Mouse (Mus musculus) forebrain, embryonic 14.5 days (tissue): Measurements from ENCODE around the gene Map7d3. TPM values are rescaled to one million over a fixed set of nuclear protein-coding genes. Genes with fewer than 3 reads are reported as not detected.

Source experiments
- ATAC-seq: fragments of 200-750 bp; cut with Nextera tagmentation; 2 replicates; pipeline ENCODE4 v1.8.0; 2017; ENCODE audit warnings: mild to moderate bottlenecking, moderate library complexity
- DNase-seq: peaks from one replicate; pipeline ENCODE4 v3.0.0-alpha.2; 2015; ENCODE audit warnings: low spot score
- H3K27ac ChIP-seq: fragments of 300-500 bp; sonication (generic); 2 replicates; pipeline ENCODE4 v1.5.1; 2014; ENCODE audit warnings: low read depth, mild to moderate bottlenecking, control low read depth, low read length, moderate library complexity
- H3K27me3 ChIP-seq: fragments of 300-500 bp; sonication (generic); replicated peaks from 2 replicates; pipeline ENCODE4 v1.6.1; 2014; ENCODE audit warnings: low read length, control low read depth, mixed read lengths; ENCODE audit not compliant: control insufficient read depth, insufficient read depth
- H3K36me3 ChIP-seq: fragments of 300-500 bp; sonication (generic); 2 replicates; pipeline ENCODE4 v1.6.1; 2014; ENCODE audit warnings: low read length, control low read depth; ENCODE audit not compliant: control insufficient read depth, insufficient read depth
- H3K4me1 ChIP-seq: fragments of 300-500 bp; sonication (generic); 2 replicates; pipeline ENCODE4 v1.6.1; 2014; ENCODE audit warnings: antibody characterized with exemption, low read length, control low read depth; ENCODE audit not compliant: control insufficient read depth, insufficient read depth
- H3K4me2 ChIP-seq: fragments of 300-500 bp; sonication (generic); 2 replicates; pipeline ENCODE4 v1.6.1; 2014; ENCODE audit warnings: mild to moderate bottlenecking, control low read depth, low read length
- H3K4me3 ChIP-seq: fragments of 300-500 bp; sonication (generic); 2 replicates; pipeline ENCODE4 v1.5.1; 2014; ENCODE audit warnings: low read depth, low read length, control low read depth
- H3K9ac ChIP-seq: fragments of 300-500 bp; sonication (generic); 2 replicates; pipeline ENCODE4 v1.6.1; 2014; ENCODE audit warnings: mild to moderate bottlenecking, low read length, control low read depth, moderate library complexity
- H3K9me3 ChIP-seq: fragments of 300-500 bp; sonication (generic); replicated peaks from 2 replicates; pipeline ENCODE4 v1.6.1; 2016; ENCODE audit warnings: low read length, control low read depth, mixed read lengths; ENCODE audit not compliant: control insufficient read depth
- WGBS: fragments of 180-500 bp; shearing (Covaris S2); extraction: QIAGEN DNeasy Blood & Tissue Kit; methylation state at CpG from one replicate; pipeline ENCODE4 v1.1.7; 2014; 5-methylcytosine and 5-hydroxymethylcytosine counted together
- polyA plus RNA-seq: library from polyadenylated mRNA; unstranded; fragments of >200 nt; fragmentation: Nextera tagmentation; extraction: Ambion mirVana; gene quantifications from 2 replicates; pipeline ENCODE4 v1.2.1, GENCODE M21; 2014

The Map7d3 gene
- polyA plus RNA-seq, 1 experiment from 2014 or later, result 0.90 TPM

DNA sequence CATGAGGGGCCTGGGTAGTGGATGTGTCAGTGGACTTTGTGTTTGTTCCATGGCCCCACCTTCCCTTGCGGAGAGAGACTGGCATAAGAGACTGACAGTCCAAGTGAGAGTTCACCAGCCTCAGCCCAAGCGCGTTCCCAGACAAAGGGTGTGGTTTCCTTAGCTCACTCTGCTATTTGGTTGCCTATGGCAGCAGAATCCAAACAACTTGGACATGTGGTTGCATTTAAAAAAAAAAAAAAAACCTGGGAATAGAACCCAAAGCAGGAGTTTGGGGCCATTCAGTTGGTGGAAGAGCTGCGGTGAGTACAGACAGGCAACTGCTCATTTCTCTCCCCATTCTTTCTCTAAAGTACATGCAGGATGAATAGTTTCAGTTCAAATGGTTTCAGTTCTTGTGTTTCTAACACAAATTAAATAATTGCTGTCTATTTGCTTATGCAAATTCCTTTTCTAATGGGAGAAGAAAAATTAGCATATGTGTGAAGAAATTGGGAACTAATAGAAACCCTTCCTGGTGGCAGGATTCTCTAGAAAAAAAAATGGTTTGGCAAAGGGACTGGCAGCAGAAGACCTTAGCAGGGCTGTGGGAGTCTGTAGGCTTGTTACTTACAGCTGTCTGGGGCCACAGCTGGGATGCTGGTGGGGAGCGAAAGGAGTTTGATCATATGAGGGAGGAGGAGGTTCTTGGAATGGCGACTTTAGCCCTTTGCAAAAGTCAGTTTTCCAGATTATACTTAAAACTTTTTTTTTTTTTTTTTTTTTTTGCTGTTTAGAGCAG lies 35.7 kb downstream of the Map7d3 start:
- H3K27ac ChIP-seq, result no peak overlapping the region
- peak; percentile 87 for ATAC-seq
- WGBS, result 48% methylated on average over 6 of the region's 6 CpGs
- DNase-seq, result peak; percentile 67
- no peaks in the 10 kb centered on the region for H3K4me1 ChIP-seq
- no peaks in the 10 kb centered on the region for H3K27me3 ChIP-seq
- no peaks in the 10 kb centered on the region for H3K9me3 ChIP-seq
- H3K36me3 ChIP-seq, result 0 out of 2 replicates have a peak, but pooled peaks cover 4% of the 10 kb centered on the region
- no peak overlapping the region for H3K9ac ChIP-seq
- no peak overlapping the region for H3K4me3 ChIP-seq
- no peak overlapping the region for H3K4me2 ChIP-seq

DNA sequence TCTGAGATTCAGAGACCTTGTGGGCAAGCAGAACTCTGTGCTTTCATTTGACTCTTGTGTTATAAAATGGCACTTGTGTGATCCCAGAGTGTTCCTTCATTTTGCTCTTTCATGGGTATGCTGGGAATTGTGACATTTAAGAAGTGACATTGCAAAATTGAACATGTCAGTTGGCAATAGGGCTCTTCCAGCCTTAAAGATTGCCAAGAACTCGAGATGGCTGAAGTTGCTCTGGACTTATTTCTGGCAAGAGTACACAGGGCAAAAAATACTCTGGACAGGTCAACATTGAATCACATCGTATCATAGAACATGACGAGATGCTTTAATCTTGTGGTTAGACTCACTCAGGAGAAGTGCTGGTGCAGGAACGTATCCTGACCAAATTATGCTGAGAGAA lies 48.8 kb downstream of the Map7d3 start:
- Histone ChIP-seq H3K4me1 (no peaks in the 10 kb centered on the region), H3K27ac (no peak overlapping the region), H3K9ac (no peak overlapping the region), H3K27me3 (no peaks in the 10 kb centered on the region), H3K9me3 (no peaks in the 10 kb centered on the region), H3K4me3 (no peak overlapping the region), H3K36me3 (no peaks in the 10 kb centered on the region), H3K4me2 (no peak overlapping the region)
- no peak for ATAC-seq
- 89% methylated on average over 4 of the region's 4 CpGs for WGBS
- no peak for DNase-seq

DNA sequence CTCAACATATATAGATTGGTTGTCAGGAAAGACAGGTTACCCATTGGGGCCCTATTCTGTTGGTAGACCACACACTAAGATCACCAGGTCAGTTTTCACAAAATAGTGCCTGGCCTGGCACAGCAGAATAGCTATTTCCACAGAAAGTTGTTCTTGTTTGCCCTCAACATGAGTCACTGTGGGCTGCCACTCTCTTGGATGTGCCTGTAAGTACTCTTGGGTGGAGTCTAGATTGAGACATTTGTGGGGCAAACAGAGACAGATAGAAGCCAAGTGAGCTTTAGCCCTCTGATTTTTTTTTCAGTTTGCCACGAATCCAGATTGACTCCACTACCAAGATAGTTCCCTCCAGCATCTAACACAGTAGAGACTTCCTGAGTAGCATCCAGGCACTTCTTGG lies 50.4 kb downstream of the Map7d3 start:
- no peaks in the 10 kb centered on the region for H3K27me3 ChIP-seq
- H3K4me1 ChIP-seq, result no peaks in the 10 kb centered on the region
- DNase-seq (no peak), ATAC-seq (no peak)
- no peak overlapping the region for H3K9ac ChIP-seq
- no peaks in the 10 kb centered on the region for H3K9me3 ChIP-seq
- no peak overlapping the region for H3K4me2 ChIP-seq
- 67% methylated on average over 1 of the region's 1 CpGs for WGBS
- no peak overlapping the region for H3K27ac ChIP-seq
- H3K36me3 ChIP-seq, result no peaks in the 10 kb centered on the region
- H3K4me3 ChIP-seq, result no peak overlapping the region

DNA sequence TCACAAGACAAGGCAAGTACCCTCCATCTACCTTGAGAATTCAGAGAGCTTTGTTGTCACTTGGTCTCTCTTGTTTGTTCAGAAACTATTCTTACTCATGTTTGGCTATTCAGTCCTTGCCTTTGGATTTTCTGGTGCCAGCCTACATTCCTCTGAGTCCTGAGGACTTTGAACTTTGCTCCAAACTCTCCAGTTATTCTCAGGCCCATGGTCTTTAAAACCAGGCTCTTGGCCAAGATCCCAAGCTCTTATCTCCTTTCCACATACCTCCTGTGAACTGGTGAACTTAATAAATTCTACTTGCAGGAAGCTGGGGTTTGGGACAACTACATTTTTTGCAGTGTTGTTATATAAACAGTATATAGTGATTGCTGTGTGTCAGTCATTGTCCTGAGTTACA lies 52.3 kb downstream of the Map7d3 start:
- no peak for ATAC-seq
- DNase-seq, result no peak
- no peak overlapping the region for H3K4me3 ChIP-seq
- H3K27me3 ChIP-seq, result no peaks in the 10 kb centered on the region
- H3K9ac ChIP-seq, result no peak overlapping the region
- no peaks in the 10 kb centered on the region for H3K36me3 ChIP-seq
- no peaks in the 10 kb centered on the region for H3K4me1 ChIP-seq
- H3K27ac ChIP-seq, result no peak overlapping the region
- H3K9me3 ChIP-seq, result no peaks in the 10 kb centered on the region
- H3K4me2 ChIP-seq, result no peak overlapping the region

DNA sequence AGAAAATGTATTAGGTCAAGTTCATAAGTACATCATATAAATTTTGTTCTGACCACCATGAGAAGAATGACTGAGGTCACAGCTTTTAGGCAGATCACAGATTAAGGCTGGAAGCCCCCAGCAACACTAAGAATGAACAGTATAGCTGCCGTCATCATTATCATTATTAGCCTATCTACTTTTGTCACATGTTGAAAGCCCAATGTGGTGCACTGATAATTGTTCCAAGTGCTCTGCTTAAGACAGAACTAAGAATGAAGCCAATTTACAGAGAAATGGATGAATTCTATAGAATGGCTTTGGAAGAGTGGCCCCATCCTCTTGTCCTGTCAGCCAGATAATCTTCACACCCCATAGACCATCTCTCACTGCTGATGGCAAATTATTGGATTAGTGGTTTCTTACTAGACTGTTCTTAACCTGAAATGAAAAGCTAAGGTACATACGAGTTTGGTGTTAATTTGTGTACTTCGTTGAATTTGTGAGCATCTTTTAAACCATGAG lies 61.8 kb downstream of the Map7d3 start:
- no peaks in the 10 kb centered on the region for H3K4me1 ChIP-seq
- 91% methylated on average over 3 of the region's 3 CpGs for WGBS
- ATAC-seq (no peak), DNase-seq (no peak)
- no peaks in the 10 kb centered on the region for H3K9me3 ChIP-seq
- H3K27me3 ChIP-seq, result no peaks in the 10 kb centered on the region
- H3K4me3 ChIP-seq, result no peak overlapping the region
- H3K27ac ChIP-seq, result no peak overlapping the region
- no peaks in the 10 kb centered on the region for H3K36me3 ChIP-seq
- no peak overlapping the region for H3K4me2 ChIP-seq
- H3K9ac ChIP-seq, result no peak overlapping the region

DNA sequence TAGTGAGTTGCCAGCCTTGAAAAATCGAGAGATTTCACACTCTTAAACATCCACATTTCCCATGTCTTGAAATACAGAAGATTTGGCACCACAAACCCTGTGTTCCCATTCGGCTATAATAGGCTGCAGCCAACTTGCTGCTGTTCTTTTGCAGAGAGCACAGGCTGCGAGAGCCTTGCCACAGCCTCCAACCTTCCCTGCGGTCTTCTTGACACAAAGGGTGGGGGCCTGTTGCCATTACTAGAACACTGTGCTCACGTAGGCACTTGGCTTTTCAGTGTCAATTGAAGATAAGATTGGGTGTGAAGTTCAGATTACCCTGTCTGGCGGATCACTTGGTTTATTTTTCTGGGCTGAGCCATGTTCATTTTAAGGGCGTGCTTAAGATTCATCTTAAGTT lies 65.8 kb downstream of the Map7d3 start:
- DNase-seq, result peak; percentile 8
- H3K4me3 ChIP-seq, result no peak overlapping the region
- WGBS, result 74% methylated on average over 7 of the region's 7 CpGs
- no peak for ATAC-seq
- no peaks in the 10 kb centered on the region for H3K27me3 ChIP-seq
- H3K4me2 ChIP-seq, result no peak overlapping the region
- H3K4me1 ChIP-seq, result no peaks in the 10 kb centered on the region
- H3K36me3 ChIP-seq, result no peaks in the 10 kb centered on the region
- no peak overlapping the region for H3K27ac ChIP-seq
- no peaks in the 10 kb centered on the region for H3K9me3 ChIP-seq
- H3K9ac ChIP-seq, result no peak overlapping the region

DNA sequence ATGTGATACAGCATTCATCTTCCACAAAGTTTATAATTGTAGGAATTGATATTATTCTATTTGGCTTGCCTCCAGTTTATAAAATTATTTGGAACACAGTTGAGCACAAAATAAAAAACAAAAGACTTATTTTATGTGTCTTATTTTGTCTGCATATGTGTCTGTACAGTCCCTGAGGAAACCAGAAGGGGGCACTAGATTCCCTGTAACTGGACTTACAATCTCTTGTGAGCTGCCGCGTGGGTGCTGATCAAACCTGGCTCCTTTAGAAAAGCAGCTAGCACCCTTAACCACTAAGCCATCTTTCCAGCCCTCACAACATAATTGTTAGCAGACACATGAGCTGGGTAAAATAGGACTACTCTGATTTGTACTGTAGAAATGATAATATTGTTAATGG lies 66.5 kb downstream of the Map7d3 start:
- H3K9me3 ChIP-seq, result no peaks in the 10 kb centered on the region
- no peak overlapping the region for H3K27ac ChIP-seq
- H3K36me3 ChIP-seq, result no peaks in the 10 kb centered on the region
- WGBS, result 50% methylated on average over 2 of the region's 2 CpGs
- no peak overlapping the region for H3K4me2 ChIP-seq
- no peak overlapping the region for H3K9ac ChIP-seq
- DNase-seq (peak; percentile 46), ATAC-seq (0 out of 2 replicates have a peak, but pooled peaks have one; percentile 40)
- no peaks in the 10 kb centered on the region for H3K4me1 ChIP-seq
- H3K27me3 ChIP-seq, result no peaks in the 10 kb centered on the region
- H3K4me3 ChIP-seq, result no peak overlapping the region

DNA sequence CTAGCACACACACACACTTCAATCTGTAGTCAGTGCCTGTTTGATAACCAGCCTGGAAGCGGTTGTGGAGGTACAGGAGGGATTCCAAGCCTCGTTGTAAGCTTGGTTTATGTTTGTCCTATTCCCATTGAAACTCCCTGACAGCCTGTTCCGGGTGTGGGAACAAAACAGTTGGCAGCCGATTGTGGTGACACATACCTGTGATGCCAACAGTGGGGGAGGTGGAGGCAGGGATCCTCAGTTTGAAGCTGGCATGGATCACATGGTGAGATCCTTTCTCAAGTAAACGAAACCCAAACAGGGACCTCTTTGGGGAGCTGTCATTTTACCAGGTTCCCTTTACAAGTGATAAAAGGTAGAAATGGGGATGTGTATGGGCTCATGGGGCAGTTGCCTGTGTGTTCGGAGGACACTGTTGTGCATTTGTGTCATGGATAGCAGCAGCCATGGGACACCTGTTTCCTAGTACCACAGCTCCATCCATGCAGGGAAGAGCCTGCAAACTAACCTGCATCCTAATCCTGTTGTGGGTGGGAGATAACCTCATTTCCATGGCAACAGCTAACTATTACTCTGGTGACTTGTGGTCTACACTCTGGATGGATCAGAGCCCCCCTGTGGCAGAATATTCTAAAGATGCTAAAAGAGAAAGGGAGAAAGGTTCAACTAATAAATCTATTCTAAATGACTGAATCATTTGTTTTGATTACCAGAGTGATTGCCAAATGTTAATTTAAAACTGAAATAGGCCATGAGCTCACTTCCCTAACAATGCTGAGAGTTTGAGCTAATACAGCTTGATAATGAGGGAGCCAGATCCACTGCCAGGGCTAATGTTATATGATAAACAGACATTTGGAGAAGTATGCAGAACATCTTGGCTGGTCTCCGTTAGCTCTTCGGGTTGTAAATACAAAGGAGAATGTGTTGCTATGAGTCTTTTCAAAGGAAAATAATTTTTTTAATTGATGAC lies 68.5 kb downstream of the Map7d3 start:
- WGBS, result 53% methylated on average over 8 of the region's 8 CpGs
- no peak overlapping the region for H3K4me3 ChIP-seq
- H3K27me3 ChIP-seq, result no peaks in the 10 kb centered on the region
- no peaks in the 10 kb centered on the region for H3K9me3 ChIP-seq
- H3K4me1 ChIP-seq, result no peaks in the 10 kb centered on the region
- H3K27ac ChIP-seq, result no peak overlapping the region
- ATAC-seq (peak; percentile 72; the same call in 1 of the 2 replicates), DNase-seq (peak; percentile 57)
- no peak overlapping the region for H3K9ac ChIP-seq
- no peak overlapping the region for H3K4me2 ChIP-seq
- H3K36me3 ChIP-seq, result no peaks in the 10 kb centered on the region
